Mouse (Mus musculus) adrenal gland, adult 18-20 months (tissue): ENCODE data around the gene Sh3glb2. TPM values are rescaled to one million over a fixed set of nuclear protein-coding genes. Genes with fewer than 3 reads are reported as not detected.
A peak's percentile ranks its signal among the peaks of the same experiment; 100 is the strongest.

ENCODE experiments used
- DNase-seq, 2 experiments: peaks; one replicate each; pipeline ENCODE4 v3.0.0; 2021 to 2022; ENCODE audit warnings: low spot score in 2 of 2
- microRNA-seq, 2 experiments: library from miRNA; unstranded; fragments of <30 nt; microRNA quantifications; one replicate each; pipeline ENCODE4 v1.2.0; 2021; ENCODE audit warnings: borderline number of aligned reads in 2 of 2
- total RNA-seq, 2 experiments: library from RNA; stranded (reverse); gene quantifications; 1 replicate in 1 of 2; 2 replicates in 1 of 2; pipeline ENCODE4 v1.2.3; 2021

The Sh3glb2 gene
- total RNA-seq, 2 experiments from 2014 or later, result 88.6 to 92.1 TPM

GRCm38 (mm10) chr2:30343601-30344137 lies 15.5 kb downstream of the Sh3glb2 start:
- peak; percentile 44 to 47 for DNase-seq

GRCm38 (mm10) chr2:30342544-30342943 lies 16.6 kb downstream of the Sh3glb2 start:
- peak in 1 of 2 experiments; percentile 4 for DNase-seq

DNA sequence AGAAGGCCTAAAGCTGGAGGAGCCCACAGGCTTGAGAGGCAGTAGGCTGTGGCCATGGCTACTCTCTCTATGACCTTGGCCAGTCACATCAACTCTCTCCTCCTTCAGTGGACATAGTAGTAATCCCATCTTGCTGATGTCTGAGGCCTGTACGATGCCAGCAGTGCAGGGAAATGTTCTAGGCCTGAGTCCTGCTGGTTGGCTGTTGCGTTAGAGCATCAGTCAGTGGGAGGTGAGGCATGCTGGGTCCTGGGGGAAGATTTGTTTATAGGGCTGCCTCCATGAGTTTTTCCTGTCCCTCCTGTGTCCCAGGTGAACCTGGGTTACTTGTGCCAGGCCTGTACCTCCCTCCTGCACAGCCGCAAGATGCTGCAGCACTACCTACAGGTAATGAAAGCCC lies 17.1 kb downstream of the Sh3glb2 start:
- DNase-seq, result peak in 1 of 2 experiments; percentile 15

DNA sequence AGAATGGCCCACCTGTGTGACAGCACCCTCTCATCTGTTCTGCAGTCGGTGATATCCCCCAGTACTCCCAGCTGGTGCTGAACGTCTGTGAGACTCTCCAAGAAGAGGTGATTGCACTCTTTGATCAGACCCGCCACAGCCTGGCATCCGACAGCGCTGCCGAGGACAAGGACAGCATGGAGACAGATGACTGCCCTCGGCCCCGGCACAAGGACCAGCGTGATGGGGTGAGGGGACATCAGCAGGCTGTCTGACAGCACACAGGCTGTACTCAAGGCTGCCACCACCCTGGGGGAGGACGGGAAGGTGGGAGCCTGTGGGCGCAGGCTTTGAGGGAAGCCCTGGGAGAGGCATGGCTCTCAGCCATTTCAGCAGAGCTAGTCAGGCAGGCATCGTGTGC lies 22.0 kb downstream of the Sh3glb2 start:
- DNase-seq, result peak in 1 of 2 experiments; percentile 51

GRCm38 (mm10) chr2:30336174-30336915 lies 22.8 kb downstream of the Sh3glb2 start:
- no peak for DNase-seq

GRCm38 (mm10) chr2:30335324-30335723 lies 23.8 kb downstream of the Sh3glb2 start:
- DNase-seq, result no peak

- no peak for DNase-seq
Measured at GRCm38 (mm10) chr2:30328791-30329190, 30.3 kb downstream of the Sh3glb2 start.

DNA sequence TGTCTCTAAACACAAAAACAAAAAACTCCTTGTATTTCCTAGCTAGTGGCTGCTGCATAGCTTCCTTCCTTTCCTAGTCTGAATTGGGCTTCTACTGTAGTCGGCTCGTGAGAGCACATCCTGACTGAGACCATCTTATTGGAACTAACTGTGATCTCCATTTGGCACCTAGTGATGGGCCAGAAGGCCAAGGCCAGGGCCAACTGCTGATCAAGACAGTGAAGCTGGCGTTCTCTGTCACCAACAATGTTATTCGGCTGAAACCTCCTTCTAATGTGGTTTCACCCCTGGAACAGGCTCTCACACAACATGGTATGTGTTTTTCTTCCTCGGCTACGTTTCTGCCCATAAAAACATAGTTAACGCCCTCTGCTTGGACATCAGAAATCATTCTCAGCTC lies 31.9 kb downstream of the Sh3glb2 start:
- DNase-seq, result no peak

DNA sequence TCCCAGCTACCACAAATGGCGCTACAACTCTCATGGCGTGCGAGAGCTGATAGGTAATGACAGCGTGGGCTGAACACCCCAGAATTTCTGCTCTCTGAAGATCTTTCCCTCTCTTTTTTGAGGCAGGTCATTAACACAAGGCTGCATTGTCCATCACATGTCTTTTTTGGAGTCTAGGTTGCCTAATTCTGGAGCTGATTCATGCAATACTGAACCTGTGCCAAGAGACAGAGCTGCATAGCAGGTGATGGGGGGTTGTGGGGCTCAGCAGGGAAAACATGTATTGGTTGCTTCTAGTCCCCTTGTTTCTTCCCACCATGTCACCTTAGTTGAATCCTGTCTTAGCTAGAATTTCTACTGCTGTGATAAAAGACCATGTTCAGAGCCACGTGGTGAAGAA lies 33.8 kb downstream of the Sh3glb2 start:
- DNase-seq, result no peak

DNA sequence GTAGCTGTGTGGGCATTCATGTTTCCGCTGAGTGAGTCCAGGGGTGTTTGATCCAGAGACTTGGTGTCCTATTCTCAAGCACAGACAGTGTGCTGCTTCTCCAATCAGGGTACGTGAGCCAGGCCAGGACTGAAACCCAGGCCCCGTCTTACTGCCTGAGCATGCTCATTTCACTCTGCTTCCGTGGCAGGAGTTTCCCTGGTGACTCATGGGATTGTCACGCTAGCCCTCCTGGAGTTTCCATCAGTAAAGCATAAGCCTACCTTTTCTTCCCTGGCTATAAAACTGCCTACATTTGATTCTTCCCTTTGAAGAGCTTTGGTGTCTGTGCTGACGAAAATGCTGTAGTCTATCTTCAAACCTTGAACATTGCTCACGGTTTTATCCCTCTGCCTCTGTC lies 36.0 kb downstream of the Sh3glb2 start:
- DNase-seq, result no peak

DNA sequence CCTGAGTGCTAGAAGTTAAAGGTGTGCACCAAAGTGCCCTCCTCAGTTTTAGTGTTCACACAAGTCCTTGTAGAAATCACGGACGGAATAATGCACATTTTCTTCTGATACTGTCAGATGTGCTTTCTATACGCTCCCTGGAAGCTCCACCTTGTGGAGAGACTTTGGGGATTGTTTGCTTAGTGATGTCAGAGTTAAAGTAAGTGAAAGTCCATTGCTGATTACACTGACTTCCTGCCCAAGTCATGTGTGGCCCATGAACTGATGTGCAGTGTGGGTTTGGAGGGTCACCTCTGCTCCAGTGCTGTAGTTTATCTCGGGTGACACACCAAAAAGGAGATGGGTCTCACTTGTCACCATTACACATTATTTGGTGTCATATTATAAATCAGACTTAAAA lies 39.9 kb downstream of the Sh3glb2 start:
- DNase-seq, result no peak

GRCm38 (mm10) chr2:30316955-30317354 lies 42.2 kb downstream of the Sh3glb2 start:
- no peak for DNase-seq

DNA sequence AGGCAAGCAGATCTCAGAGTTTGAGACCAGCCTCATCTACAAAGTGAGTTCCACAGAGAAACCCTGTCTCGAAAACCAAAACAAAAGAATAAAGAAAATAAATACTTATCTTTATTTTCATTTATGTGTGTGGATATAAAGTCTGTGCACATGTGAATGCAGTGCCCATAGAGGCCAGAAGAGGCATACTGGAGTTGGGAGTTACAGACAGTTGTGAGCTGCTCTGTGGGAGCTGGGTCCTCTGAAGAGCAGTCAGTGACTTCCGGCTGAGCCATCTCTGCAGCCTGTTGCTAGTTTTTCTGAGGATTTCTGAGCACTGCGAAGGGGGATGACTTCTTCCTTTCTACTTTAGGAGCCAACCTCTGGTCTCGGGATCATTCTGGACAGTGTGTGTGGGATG lies 43.0 kb downstream of the Sh3glb2 start:
- DNase-seq, result no peak

GRCm38 (mm10) chr2:30311481-30311880 lies 47.7 kb downstream of the Sh3glb2 start:
- no peak for DNase-seq

- DNase-seq, result no peak
Measured at GRCm38 (mm10) chr2:30309351-30309750, 49.8 kb downstream of the Sh3glb2 start.

DNA sequence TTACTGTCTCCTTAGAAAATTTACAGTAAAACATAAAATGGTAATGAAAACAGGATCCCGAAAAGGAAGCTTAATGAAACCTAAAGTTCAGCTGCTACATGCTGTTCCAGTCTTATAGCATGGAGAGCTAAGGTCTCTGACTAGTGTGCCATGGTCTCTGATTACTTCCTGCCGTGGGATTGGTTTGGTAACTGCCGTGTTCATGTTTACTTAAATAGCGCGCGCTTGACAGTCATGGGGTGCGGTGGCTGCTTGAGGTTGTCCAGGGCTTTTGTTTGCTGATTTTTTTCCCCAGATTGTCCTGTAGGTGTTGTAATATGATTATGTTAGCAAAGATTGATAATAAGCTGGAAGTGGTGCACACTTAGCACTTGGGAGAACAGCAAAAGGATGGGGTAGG lies 53.0 kb downstream of the Sh3glb2 start:
- DNase-seq, result no peak

- DNase-seq, result no peak
Measured at GRCm38 (mm10) chr2:30299966-30300365, 59.2 kb downstream of the Sh3glb2 start.

DNA sequence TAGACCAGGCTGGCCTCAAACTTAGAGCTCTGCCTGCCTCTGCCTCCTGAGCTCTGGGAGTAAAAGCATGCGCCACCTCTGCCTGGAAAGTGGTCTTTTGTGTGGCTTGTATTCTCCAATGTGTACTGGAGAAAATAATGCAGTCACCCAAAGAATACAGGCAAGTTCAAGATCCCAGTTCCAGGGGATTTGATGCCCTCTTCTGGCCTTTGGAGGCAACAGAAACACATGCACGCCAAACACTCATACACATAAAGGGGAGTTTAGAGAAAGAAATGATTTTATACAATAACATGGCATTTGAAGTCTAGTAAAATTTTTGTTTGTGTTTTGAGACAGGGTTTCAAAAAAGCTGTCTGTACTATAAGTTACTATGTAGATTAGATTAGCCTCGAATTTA lies 59.6 kb downstream of the Sh3glb2 start:
- DNase-seq, result no peak

Small RNA genes within 50 kb of the gene (microRNA-seq; reads per million reads assigned to microRNA genes)
- 0 reads per million in 2 experiments for gene Gm47292

Other genes with a start within 250 kb of the Sh3glb2 start
- gene Zer1, start 234.8 kb downstream of the Sh3glb2 start, total RNA-seq, result 10 to 100 TPM; 31.6 to 40.4 TPM
- 10 to 100 TPM; 38.5 to 53.2 TPM for gene Tbc1d13, start 225.6 kb downstream of the Sh3glb2 start, total RNA-seq
- gene Endog, start 187.8 kb downstream of the Sh3glb2 start, total RNA-seq, result 10 to 100 TPM; 34.0 to 40.6 TPM
- 10 to 100 TPM; 21.1 to 25.4 TPM for gene Spout1, start 180.9 kb downstream of the Sh3glb2 start, total RNA-seq
- 10 to 100 TPM; 18.2 to 26.3 TPM for gene Kyat1, start 153.5 kb downstream of the Sh3glb2 start, total RNA-seq
- gene Lrrc8a, start 121.6 kb downstream of the Sh3glb2 start, total RNA-seq, result 10 to 100 TPM; 61.9 to 64.7 TPM
- gene Gm28035, start 118.8 kb downstream of the Sh3glb2 start, total RNA-seq, result 1 to 10 TPM; 1.4 to 2.3 TPM
- 10 to 100 TPM; 13.6 to 18.0 TPM for gene Phyhd1, start 93.1 kb downstream of the Sh3glb2 start, total RNA-seq
- not detected for gene Gm28038, start 78.3 kb downstream of the Sh3glb2 start, total RNA-seq
- 10 to 100 TPM; 40.8 to 41.6 TPM for gene Dolk, start 73.0 kb downstream of the Sh3glb2 start, total RNA-seq
- gene Nup188, start 72.9 kb downstream of the Sh3glb2 start, total RNA-seq, result 10 to 100 TPM; 29.6 to 30.3 TPM
- 100 to 1,000 TPM in 1 of 2 experiments, 10 to 100 TPM in 1; 83.1 to 102 TPM for gene Miga2, start 4.9 kb upstream of the Sh3glb2 start, total RNA-seq
- gene Dolpp1, start 32.9 kb upstream of the Sh3glb2 start, total RNA-seq, result 10 to 100 TPM; 13.2 to 15.2 TPM
- 100 to 1,000 TPM; 175 to 243 TPM for gene Crat, start 56.5 kb upstream of the Sh3glb2 start, total RNA-seq
- gene Ptpa, start 56.7 kb upstream of the Sh3glb2 start, total RNA-seq, result 100 to 1,000 TPM; 134 to 138 TPM
- 1 to 10 TPM; 3.1 to 5.1 TPM for gene Ier5l, start 114.9 kb upstream of the Sh3glb2 start, total RNA-seq
- gene Cstad, start 235.7 kb upstream of the Sh3glb2 start, total RNA-seq, result under 1 TPM in 1 of 2 experiments, not detected in 1; 0.51 TPM